Comparison of ENCODE assay signal across 11 mouse cellular contexts in genomic region chr1:191493476-191494302, GRCm38 (mm10).
A peak's percentile ranks its signal among the peaks of the same experiment; 100 is the strongest.
DNase-seq lines count a peak whose midpoint lies in the region; ATAC-seq lines count a peak whose summit lies in the region.
"Had no signal": no experiment of that assay in that cellular context is flagged by ENCODE, and none has a peak within 500 bp of the region (broad histone marks: within the 10 kb centered on the region; RNA-seq: fewer than 3 reads in every experiment).

No protein-coding gene starts in this region.

- ATAC-seq in kidney, embryonic 15.5 days (replicated peaks; ENCODE audit: low FRiP score), result no peak
- peak; percentile 94 for ATAC-seq in common myeloid progenitor, adult 5-6 weeks (replicated peaks; ENCODE audit: low read depth, poor library complexity, severe bottlenecking)
- peak; percentile 96 for ATAC-seq in megakaryocyte progenitor cell, adult 5-6 weeks (replicated peaks; ENCODE audit: poor library complexity)
- no peak for ATAC-seq in midbrain, embryonic 15.5 days (replicated peaks)
- no peak for ATAC-seq in hindbrain, embryonic 11.5 days (ENCODE audit: low FRiP score)

- H3K9me3 ChIP-seq in kidney, embryonic 15.5 days (replicated peaks), result no peaks in the 10 kb centered on the region
- H3K9me3 ChIP-seq in midbrain, embryonic 15.5 days, result no peaks in the 10 kb centered on the region
- H3K9me3 ChIP-seq in hindbrain, embryonic 11.5 days (ENCODE audit: control insufficient read depth, low read length), result no peaks in the 10 kb centered on the region
- H3K9me3 ChIP-seq: embryonic facial prominence, embryonic 15.5 days; G1E; limb, embryonic 12.5 days had no signal

- no peak overlapping the region for H3K27ac ChIP-seq in kidney, embryonic 15.5 days
- no peak overlapping the region for H3K27ac ChIP-seq in midbrain, embryonic 15.5 days
- H3K27ac ChIP-seq in hindbrain, embryonic 11.5 days (ENCODE audit: low read depth, low read length), result no peak overlapping the region
- H3K27ac ChIP-seq: embryonic facial prominence, embryonic 15.5 days; limb, embryonic 12.5 days had no signal

- H3K36me3 ChIP-seq in kidney, embryonic 15.5 days, result no peaks in the 10 kb centered on the region
- no peaks in the 10 kb centered on the region for H3K36me3 ChIP-seq in midbrain, embryonic 15.5 days (replicated peaks)
- H3K36me3 ChIP-seq in hindbrain, embryonic 11.5 days (ENCODE audit: control insufficient read depth, insufficient read depth, low read length), result no peaks in the 10 kb centered on the region
- H3K36me3 ChIP-seq: embryonic facial prominence, embryonic 15.5 days; G1E; limb, embryonic 12.5 days had no signal

- no peak overlapping the region for H3K4me3 ChIP-seq in kidney, embryonic 15.5 days (replicated peaks)
- H3K4me3 ChIP-seq in midbrain, embryonic 15.5 days, result no peak overlapping the region
- no peak overlapping the region for H3K4me3 ChIP-seq in hindbrain, embryonic 11.5 days (ENCODE audit: low read depth, low read length)
- H3K4me3 ChIP-seq: embryonic facial prominence, embryonic 15.5 days; limb, embryonic 12.5 days had no signal

- H3K4me2 ChIP-seq in kidney, embryonic 15.5 days, result no peak overlapping the region
- no peak overlapping the region for H3K4me2 ChIP-seq in midbrain, embryonic 15.5 days
- no peak overlapping the region for H3K4me2 ChIP-seq in hindbrain, embryonic 11.5 days (replicated peaks; ENCODE audit: low read depth, low read length)
- H3K4me2 ChIP-seq: embryonic facial prominence, embryonic 15.5 days; limb, embryonic 12.5 days had no signal

- WGBS in kidney, embryonic 15.5 days, result 69% methylated on average over 13 of the region's 13 CpGs
- WGBS in midbrain, embryonic 15.5 days, result 84% methylated on average over 13 of the region's 13 CpGs
- 84% methylated on average over 13 of the region's 13 CpGs for WGBS in hindbrain, embryonic 11.5 days

- H3K9ac ChIP-seq in kidney, embryonic 15.5 days, result no peak overlapping the region
- no peak overlapping the region for H3K9ac ChIP-seq in midbrain, embryonic 15.5 days
- no peak overlapping the region for H3K9ac ChIP-seq in hindbrain, embryonic 11.5 days (ENCODE audit: low read depth, low read length)
- H3K9ac ChIP-seq: embryonic facial prominence, embryonic 15.5 days; limb, embryonic 12.5 days had no signal

- no peaks in the 10 kb centered on the region for H3K27me3 ChIP-seq in kidney, embryonic 15.5 days
- H3K27me3 ChIP-seq in midbrain, embryonic 15.5 days (replicated peaks), result no peaks in the 10 kb centered on the region
- H3K27me3 ChIP-seq in hindbrain, embryonic 11.5 days (ENCODE audit: control insufficient read depth, insufficient read depth, low read length), result no peaks in the 10 kb centered on the region
- H3K27me3 ChIP-seq: embryonic facial prominence, embryonic 15.5 days; limb, embryonic 12.5 days had no signal

- DNase-seq in kidney, adult 18-20 months, result peak; percentile 63
- DNase-seq in kidney, postnatal 10 days, result peak; percentile 51
- DNase-seq in hindbrain, embryonic 11.5 days (ENCODE audit: low spot score), result no peak
- no peak for DNase-seq in right cerebral cortex, postnatal 10 days (ENCODE audit: low spot score in 2 of 2)

- peaks cover 9% of the 10 kb centered on the region for H3K4me1 ChIP-seq in kidney, embryonic 15.5 days
- H3K4me1 ChIP-seq in midbrain, embryonic 15.5 days, result 0 out of 2 replicates have a peak, but pooled peaks cover 4% of the 10 kb centered on the region
- H3K4me1 ChIP-seq in hindbrain, embryonic 11.5 days (replicated peaks; ENCODE audit: control insufficient read depth, insufficient read depth, low read length), result no peaks in the 10 kb centered on the region

Comparison
In these comparisons a context has a peak if more than half of its experiments do, and no peak if none do; other contexts are left out.
1. DNase-seq: peak in kidney, adult 18-20 months (single experiment) and kidney, postnatal 10 days (single experiment); none in hindbrain, embryonic 11.5 days (single experiment) and right cerebral cortex, postnatal 10 days (0 of 2).
2. ATAC-seq: peak in common myeloid progenitor, adult 5-6 weeks (single experiment) and megakaryocyte progenitor cell, adult 5-6 weeks (single experiment); none in kidney, embryonic 15.5 days (single experiment), midbrain, embryonic 15.5 days (single experiment) and hindbrain, embryonic 11.5 days (single experiment).